ENCODE assay signal across 15 mouse cellular contexts in the genomic region with DNA sequence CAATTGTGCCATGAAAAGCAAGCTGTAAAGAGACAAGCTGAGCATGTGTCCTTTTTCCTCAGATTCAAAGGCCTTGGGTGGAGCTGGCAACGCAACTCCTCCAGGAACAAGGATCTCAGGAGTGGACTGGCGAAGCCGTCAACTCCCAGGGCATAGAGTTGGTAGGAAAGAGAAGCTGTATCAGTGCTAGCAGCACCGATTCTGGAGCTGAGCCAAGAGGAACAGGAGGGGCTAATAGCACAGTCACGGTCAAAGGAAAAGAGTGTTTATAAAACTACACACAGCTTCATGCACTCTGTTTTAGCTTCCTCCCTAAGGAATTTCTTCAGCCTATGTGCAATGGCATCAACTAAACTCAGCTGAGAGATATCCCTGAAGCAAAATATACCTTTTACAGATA. TPM values are rescaled to one million over a fixed set of nuclear protein-coding genes. Genes with fewer than 3 reads are reported as not detected.
A peak's percentile ranks its signal among the peaks of the same experiment; 100 is the strongest.
DNase-seq lines count a peak whose midpoint lies in the region; ATAC-seq and TF ChIP-seq lines count a peak whose summit lies in the region.
"Had no signal": no experiment of that assay in that cellular context is flagged by ENCODE, and none has a peak within 500 bp of the region (broad histone marks: within the 10 kb centered on the region; RNA-seq: fewer than 3 reads in every experiment).

No protein-coding gene starts in this region.

- no peaks in the 10 kb centered on the region for H3K27me3 ChIP-seq in midbrain, postnatal 0 days (ENCODE audit: insufficient read depth, low read length)
- H3K27me3 ChIP-seq in midbrain, embryonic 15.5 days (replicated peaks) = no peaks in the 10 kb centered on the region
- no peaks in the 10 kb centered on the region for H3K27me3 ChIP-seq in lung, embryonic 16.5 days (ENCODE audit: control insufficient read depth, insufficient read depth, low read depth, low read length)
- H3K27me3 ChIP-seq: liver, embryonic 15.5 days had no signal

- no peaks in the 10 kb centered on the region for H3K36me3 ChIP-seq in midbrain, postnatal 0 days (ENCODE audit: insufficient read depth, low read length)
- H3K36me3 ChIP-seq in midbrain, embryonic 15.5 days (replicated peaks) = no peaks in the 10 kb centered on the region
- H3K36me3 ChIP-seq in lung, embryonic 16.5 days (ENCODE audit: control insufficient read depth, insufficient read depth, low read length) = no peaks in the 10 kb centered on the region
- H3K36me3 ChIP-seq: liver, embryonic 15.5 days had no signal

- H3K4me1 ChIP-seq in midbrain, postnatal 0 days (ENCODE audit: insufficient read depth, low read length) = no peaks in the 10 kb centered on the region
- H3K4me1 ChIP-seq in midbrain, embryonic 15.5 days = no peaks in the 10 kb centered on the region
- H3K4me1 ChIP-seq in lung, embryonic 16.5 days (replicated peaks; ENCODE audit: control insufficient read depth, insufficient read depth, low read length) = no peaks in the 10 kb centered on the region
- H3K4me1 ChIP-seq: liver, embryonic 15.5 days had no signal

- peak; percentile 11 for DNase-seq in gastrocnemius, adult 18-20 months (ENCODE audit: low spot score)
- no peak for DNase-seq in gastrocnemius, adult 2 months
- DNase-seq in midbrain, postnatal 0 days (ENCODE audit: low spot score) = peak; percentile 15
- no peak for DNase-seq in urinary bladder, adult 18-20 months (ENCODE audit: low spot score in 2 of 2)
- DNase-seq in cerebellum, adult 18-20 months = no peak
- no peak for DNase-seq in layer of hippocampus, postnatal 14 days (ENCODE audit: low spot score in 2 of 2)
- DNase-seq: right cerebral cortex, adult 18-20 months had no signal

- no peak overlapping the region for H3K9ac ChIP-seq in midbrain, postnatal 0 days (replicated peaks; ENCODE audit: low read length, poor library complexity, severe bottlenecking)
- no peak overlapping the region for H3K9ac ChIP-seq in midbrain, embryonic 15.5 days
- H3K9ac ChIP-seq in lung, embryonic 16.5 days (ENCODE audit: low read length) = no peak overlapping the region
- H3K9ac ChIP-seq: liver, embryonic 15.5 days had no signal

- no peak overlapping the region for H3K27ac ChIP-seq in gastrocnemius, adult 2 months
- H3K27ac ChIP-seq in midbrain, postnatal 0 days (ENCODE audit: low read depth, low read length) = no peak overlapping the region
- H3K27ac ChIP-seq in midbrain, embryonic 15.5 days = no peak overlapping the region
- no peak overlapping the region for H3K27ac ChIP-seq in lung, embryonic 16.5 days (ENCODE audit: low read length)
- H3K27ac ChIP-seq: left cerebral cortex, adult 2 months; liver, embryonic 15.5 days had no signal

- H3K4me2 ChIP-seq in midbrain, postnatal 0 days (ENCODE audit: low read depth, low read length, poor library complexity, severe bottlenecking) = no peak overlapping the region
- no peak overlapping the region for H3K4me2 ChIP-seq in midbrain, embryonic 15.5 days
- H3K4me2 ChIP-seq in lung, embryonic 16.5 days (ENCODE audit: low read depth, low read length) = no peak overlapping the region
- H3K4me2 ChIP-seq: liver, embryonic 15.5 days had no signal

- ATAC-seq in midbrain, postnatal 0 days (ENCODE audit: low FRiP score) = no peak
- ATAC-seq in midbrain, embryonic 15.5 days (replicated peaks) = no peak
- ATAC-seq in lung, embryonic 16.5 days (ENCODE audit: low read depth) = peak; percentile 74
- ATAC-seq: inflammation-experienced regulatory T-cells, adult 6 months had no signal

- WGBS in midbrain, postnatal 0 days = 43% methylated on average over 5 of the region's 5 CpGs
- 61% methylated on average over 5 of the region's 5 CpGs for WGBS in midbrain, embryonic 15.5 days
- WGBS in lung, embryonic 16.5 days = 33% methylated on average over 5 of the region's 5 CpGs

- intact Hi-C loops in gastrocnemius, adult 2 months (cut with DNase I) = no loop called here

- TF ChIP-seq CTCF in gastrocnemius, adult 2 months (IDR thresholded peaks at IDR 0.05) = no peak
- no peak for TF ChIP-seq CTCF in midbrain, postnatal 0 days (IDR thresholded peaks at IDR 0.05)

- H3K4me3 ChIP-seq in gastrocnemius, adult 2 months = no peak overlapping the region
- no peak overlapping the region for H3K4me3 ChIP-seq in midbrain, postnatal 0 days (ENCODE audit: low read depth, low read length)
- H3K4me3 ChIP-seq in midbrain, embryonic 15.5 days = no peak overlapping the region
- no peak overlapping the region for H3K4me3 ChIP-seq in lung, embryonic 16.5 days (ENCODE audit: low read length)
- H3K4me3 ChIP-seq: left cerebral cortex, adult 2 months; liver, embryonic 15.5 days; myocyte had no signal

- H3K9me3 ChIP-seq in midbrain, postnatal 0 days (ENCODE audit: low read length) = no peaks in the 10 kb centered on the region
- no peaks in the 10 kb centered on the region for H3K9me3 ChIP-seq in midbrain, embryonic 15.5 days
- no peaks in the 10 kb centered on the region for H3K9me3 ChIP-seq in lung, embryonic 16.5 days (ENCODE audit: control insufficient read depth, low read length)
- H3K9me3 ChIP-seq: liver, embryonic 15.5 days had no signal

RNA-seq across cellular contexts. Expression of a gene that starts 1.6 kb away (rescaled TPM):
- not detected for total RNA-seq in gastrocnemius, adult 18-20 months (2021)
- total RNA-seq in gastrocnemius, adult 2 months (2021) = not detected
- not detected in 2 replicates for total RNA-seq in midbrain, postnatal 0 days (2014; rRNA removed)
- not detected in 2 replicates for polyA plus RNA-seq in midbrain, postnatal 0 days (2015; fragmentation: Nextera tagmentation; extraction: Ambion mirVana)
- polyA plus RNA-seq in midbrain, embryonic 15.5 days (2015; fragmentation: Nextera tagmentation; extraction: Ambion mirVana) = not detected in 2 replicates
- polyA plus RNA-seq in lung, embryonic 16.5 days (2015; fragmentation: Nextera tagmentation; extraction: Ambion mirVana) = not detected in 2 replicates
- total RNA-seq in layer of hippocampus, postnatal 14 days (2021) = not detected
- total RNA-seq: gastrocnemius, adult 8-10 months; left cerebral cortex, adult 2 months had no signal
- polyA plus RNA-seq: inflammation-experienced regulatory T-cells, adult 6 months; liver, embryonic 15.5 days; myocyte; stomach, embryonic 16.5 days had no signal

RNA-seq across cellular contexts. Expression of a gene that starts 18.6 kb away (rescaled TPM):
- total RNA-seq in gastrocnemius, adult 18-20 months (2021) = not detected
- not detected for total RNA-seq in gastrocnemius, adult 2 months (2021)
- not detected in 2 replicates for total RNA-seq in midbrain, postnatal 0 days (2014; rRNA removed)
- polyA plus RNA-seq in midbrain, postnatal 0 days (2015; fragmentation: Nextera tagmentation; extraction: Ambion mirVana) = not detected in 2 replicates
- not detected in 2 replicates for polyA plus RNA-seq in midbrain, embryonic 15.5 days (2015; fragmentation: Nextera tagmentation; extraction: Ambion mirVana)
- polyA plus RNA-seq in lung, embryonic 16.5 days (2015; fragmentation: Nextera tagmentation; extraction: Ambion mirVana) = not detected in 2 replicates
- total RNA-seq in layer of hippocampus, postnatal 14 days (2021) = not detected
- total RNA-seq: gastrocnemius, adult 8-10 months; left cerebral cortex, adult 2 months had no signal
- polyA plus RNA-seq: inflammation-experienced regulatory T-cells, adult 6 months; liver, embryonic 15.5 days; myocyte; stomach, embryonic 16.5 days had no signal

RNA-seq across cellular contexts. Expression of a gene that starts 22.0 kb away (rescaled TPM):
- under 1 TPM; 0.09 to 0.17 TPM for total RNA-seq in gastrocnemius, adult 18-20 months (2021)
- under 1 TPM; 0.06 to 0.20 TPM for total RNA-seq in gastrocnemius, adult 2 months (2021)
- total RNA-seq in midbrain, postnatal 0 days (2014; rRNA removed) = not detected in 2 replicates
- not detected in 2 replicates for polyA plus RNA-seq in midbrain, postnatal 0 days (2015; fragmentation: Nextera tagmentation; extraction: Ambion mirVana)
- polyA plus RNA-seq in midbrain, embryonic 15.5 days (2015; fragmentation: Nextera tagmentation; extraction: Ambion mirVana) = not detected in 2 replicates
- polyA plus RNA-seq in lung, embryonic 16.5 days (2015; fragmentation: Nextera tagmentation; extraction: Ambion mirVana) = not detected in 2 replicates
- total RNA-seq in layer of hippocampus, postnatal 14 days (2021) = under 1 TPM in 1 of 2 experiments, not detected in 1; 0.12 TPM
- polyA plus RNA-seq: inflammation-experienced regulatory T-cells, adult 6 months; liver, embryonic 15.5 days; myocyte; stomach, embryonic 16.5 days had no signal

RNA-seq across cellular contexts. Expression of a gene that starts 27.9 kb away (rescaled TPM):
- total RNA-seq in gastrocnemius, adult 18-20 months (2021) = not detected
- total RNA-seq in gastrocnemius, adult 2 months (2021) = not detected
- not detected in 2 replicates for total RNA-seq in midbrain, postnatal 0 days (2014; rRNA removed)
- polyA plus RNA-seq in midbrain, postnatal 0 days (2015; fragmentation: Nextera tagmentation; extraction: Ambion mirVana) = not detected in 2 replicates
- polyA plus RNA-seq in midbrain, embryonic 15.5 days (2015; fragmentation: Nextera tagmentation; extraction: Ambion mirVana) = not detected in 2 replicates
- polyA plus RNA-seq in lung, embryonic 16.5 days (2015; fragmentation: Nextera tagmentation; extraction: Ambion mirVana) = not detected in 2 replicates
- not detected for total RNA-seq in layer of hippocampus, postnatal 14 days (2021)
- total RNA-seq: gastrocnemius, adult 8-10 months; left cerebral cortex, adult 2 months had no signal
- polyA plus RNA-seq: liver, embryonic 15.5 days; myocyte; stomach, embryonic 16.5 days had no signal

RNA-seq across cellular contexts. Expression of a gene that starts 39.0 kb away (rescaled TPM):
- not detected for total RNA-seq in gastrocnemius, adult 18-20 months (2021)
- total RNA-seq in gastrocnemius, adult 2 months (2021) = not detected
- not detected in 2 replicates for total RNA-seq in midbrain, postnatal 0 days (2014; rRNA removed)
- not detected in 2 replicates for polyA plus RNA-seq in midbrain, postnatal 0 days (2015; fragmentation: Nextera tagmentation; extraction: Ambion mirVana)
- not detected in 2 replicates for polyA plus RNA-seq in midbrain, embryonic 15.5 days (2015; fragmentation: Nextera tagmentation; extraction: Ambion mirVana)
- polyA plus RNA-seq in lung, embryonic 16.5 days (2015; fragmentation: Nextera tagmentation; extraction: Ambion mirVana) = not detected in 2 replicates
- not detected for total RNA-seq in layer of hippocampus, postnatal 14 days (2021)
- total RNA-seq: gastrocnemius, adult 8-10 months; left cerebral cortex, adult 2 months had no signal
- polyA plus RNA-seq: inflammation-experienced regulatory T-cells, adult 6 months; liver, embryonic 15.5 days; myocyte; stomach, embryonic 16.5 days had no signal

Comparison
In these comparisons a context has a peak if more than half of its experiments do, and no peak if none do; other contexts are left out.
1. DNase-seq: peak in gastrocnemius, adult 18-20 months (single experiment) and midbrain, postnatal 0 days (single experiment); none in gastrocnemius, adult 2 months (single experiment), urinary bladder, adult 18-20 months (0 of 2), cerebellum, adult 18-20 months (0 of 2) and layer of hippocampus, postnatal 14 days (0 of 2).